Mouse (Mus musculus): ENCODE measurements around the gene Bcar1. TPM values are rescaled to one million over a fixed set of nuclear protein-coding genes. Genes with fewer than 3 reads are reported as not detected.
A peak's percentile ranks its signal among the peaks of the same experiment; 100 is the strongest.

Bcar1 gene
- polyA plus RNA-seq, 1 experiment from 2014 or later, result 50.0 TPM

DNA sequence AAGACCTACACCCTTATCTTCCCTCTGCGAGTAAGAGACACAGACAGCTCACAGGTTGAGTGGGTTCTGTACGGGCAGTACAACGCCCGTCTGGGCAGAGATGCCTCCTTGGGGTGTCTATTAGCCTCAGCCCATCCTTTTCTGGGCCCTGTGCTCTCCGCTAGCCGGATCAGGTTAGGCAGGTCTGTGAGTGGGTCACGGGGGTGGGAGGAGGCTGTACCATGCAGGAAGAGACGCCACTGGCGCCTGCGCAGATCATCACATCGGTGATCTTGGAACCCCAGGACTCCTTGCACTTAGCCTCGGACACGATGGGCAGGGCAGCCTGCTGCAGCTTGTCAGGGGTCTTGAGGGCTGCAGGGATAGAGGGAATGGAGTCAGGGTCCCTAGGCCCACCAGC, 56.7 kb downstream of the Bcar1 start:
- Histone ChIP-seq H3K27me3 (no peaks in the 10 kb centered on the region), H3K27ac (no peak overlapping the region), H3K9ac (no peak overlapping the region), H3K4me1 (no peaks in the 10 kb centered on the region), H3K9me3 (replicated peaks) (0 out of 2 replicates have a peak, but pooled peaks cover 3% of the 10 kb centered on the region), H3K4me3 (no peak overlapping the region), H3K4me2 (no peak overlapping the region), H3K36me3 (ENCODE audit: poor library complexity, severe bottlenecking) (no peaks in the 10 kb centered on the region)
- no peak for ATAC-seq
- 85% methylated on average over 13 of the region's 13 CpGs for WGBS

- Histone ChIP-seq H3K9ac (no peak overlapping the region), H3K4me3 (no peak overlapping the region), H3K36me3 (ENCODE audit: poor library complexity, severe bottlenecking) (no peaks in the 10 kb centered on the region), H3K4me2 (no peak overlapping the region), H3K9me3 (replicated peaks) (no peaks in the 10 kb centered on the region), H3K27me3 (no peaks in the 10 kb centered on the region), H3K27ac (no peak overlapping the region), H3K4me1 (no peaks in the 10 kb centered on the region)
- ATAC-seq, result no peak
- 34% methylated on average over 9 of the region's 9 CpGs for WGBS
Observed at GRCm38 (mm10) chr8:111682521-111682920, 61.1 kb downstream of the Bcar1 start.

GRCm38 (mm10) chr8:111681153-111681552, 62.5 kb downstream of the Bcar1 start:
- H3K27ac ChIP-seq, result no peak overlapping the region

GRCm38 (mm10) chr8:111680423-111681028, 63.1 kb downstream of the Bcar1 start:
- Histone ChIP-seq H3K4me1 (no peaks in the 10 kb centered on the region), H3K4me2 (no peak overlapping the region), H3K27ac (no peak overlapping the region), H3K36me3 (ENCODE audit: poor library complexity, severe bottlenecking) (no peaks in the 10 kb centered on the region), H3K4me3 (no peak overlapping the region), H3K9me3 (replicated peaks) (peaks cover 7% of the 10 kb centered on the region; the same call in 1 of the 2 replicates), H3K9ac (no peak overlapping the region), H3K27me3 (no peaks in the 10 kb centered on the region)
- ATAC-seq, result no peak
- WGBS, result 37% methylated on average over 17 of the region's 17 CpGs

More at GRCm38 (mm10) chr8:111681153-111681552, 62.5 kb downstream of the Bcar1 start:
- Histone ChIP-seq H3K4me1 (no peaks in the 10 kb centered on the region), H3K4me3 (no peak overlapping the region), H3K9ac (no peak overlapping the region), H3K27me3 (no peaks in the 10 kb centered on the region), H3K9me3 (replicated peaks) (peaks cover 5% of the 10 kb centered on the region; the same call in 1 of the 2 replicates), H3K36me3 (ENCODE audit: poor library complexity, severe bottlenecking) (no peaks in the 10 kb centered on the region), H3K4me2 (no peak overlapping the region)
- 74% methylated on average over 11 of the region's 11 CpGs for WGBS
- ATAC-seq, result no peak

GRCm38 (mm10) chr8:111678848-111679247, 64.8 kb downstream of the Bcar1 start:
- ATAC-seq, result no peak
- no peaks in the 10 kb centered on the region for H3K4me1 ChIP-seq
- no peaks in the 10 kb centered on the region for H3K36me3 ChIP-seq (ENCODE audit: poor library complexity, severe bottlenecking)
- no peak overlapping the region for H3K27ac ChIP-seq
- no peak overlapping the region for H3K9ac ChIP-seq
- H3K4me2 ChIP-seq, result no peak overlapping the region
- no peak overlapping the region for H3K4me3 ChIP-seq
- H3K9me3 ChIP-seq (replicated peaks), result peaks cover 7% of the 10 kb centered on the region; the same call in 1 of the 2 replicates
- WGBS, result 90% methylated on average over 7 of the region's 7 CpGs
- no peaks in the 10 kb centered on the region for H3K27me3 ChIP-seq

DNA sequence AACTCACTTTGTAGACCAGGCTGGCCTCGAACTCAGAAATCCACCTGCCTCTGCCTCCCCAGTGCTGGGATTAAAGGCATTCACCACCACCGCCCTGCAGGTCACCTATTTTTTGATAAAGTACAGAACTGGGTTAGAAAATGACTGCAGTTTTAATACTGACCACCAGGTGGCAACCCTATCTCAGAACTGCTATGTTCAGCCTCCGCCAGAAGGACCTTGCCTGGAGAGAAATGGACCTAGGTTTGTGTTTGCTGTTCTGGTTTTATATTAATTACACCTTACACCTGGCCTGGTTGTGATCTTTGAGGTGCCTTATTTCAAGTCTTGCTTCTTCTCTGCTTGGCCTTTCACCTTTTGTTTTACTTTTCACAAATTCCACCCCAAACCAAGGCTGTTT, 65.5 kb downstream of the Bcar1 start:
- WGBS, result 28% methylated on average over 3 of the region's 3 CpGs
- no peak overlapping the region for H3K27ac ChIP-seq
- H3K4me1 ChIP-seq, result no peaks in the 10 kb centered on the region
- no peak overlapping the region for H3K4me2 ChIP-seq
- no peaks in the 10 kb centered on the region for H3K27me3 ChIP-seq
- H3K9me3 ChIP-seq (replicated peaks), result peaks cover 7% of the 10 kb centered on the region; the same call in 1 of the 2 replicates
- no peak overlapping the region for H3K9ac ChIP-seq
- H3K36me3 ChIP-seq (ENCODE audit: poor library complexity, severe bottlenecking), result peaks cover 3% of the 10 kb centered on the region; the same call in 1 of the 2 replicates
- ATAC-seq, result peak; percentile 48; the same call in 1 of the 2 replicates
- no peak overlapping the region for H3K4me3 ChIP-seq

- H3K27ac ChIP-seq, result no peak overlapping the region
- H3K9ac ChIP-seq, result no peak overlapping the region
- no peaks in the 10 kb centered on the region for H3K4me1 ChIP-seq
- no peak overlapping the region for H3K4me2 ChIP-seq
- ATAC-seq, result no peak
- WGBS, result 82% methylated on average over 8 of the region's 8 CpGs
- H3K9me3 ChIP-seq (replicated peaks), result peaks cover 7% of the 10 kb centered on the region; the same call in 1 of the 2 replicates
- no peak overlapping the region for H3K4me3 ChIP-seq
- H3K27me3 ChIP-seq, result no peaks in the 10 kb centered on the region
- peaks cover 17% of the 10 kb centered on the region for H3K36me3 ChIP-seq (ENCODE audit: poor library complexity, severe bottlenecking)
Observed at GRCm38 (mm10) chr8:111676237-111676636, 67.4 kb downstream of the Bcar1 start.

GRCm38 (mm10) chr8:111666751-111667150, 76.9 kb downstream of the Bcar1 start:
- Histone ChIP-seq H3K9ac (no peak overlapping the region), H3K4me2 (no peak overlapping the region), H3K4me3 (no peak overlapping the region), H3K4me1 (no peaks in the 10 kb centered on the region), H3K9me3 (replicated peaks) (no peaks in the 10 kb centered on the region), H3K36me3 (ENCODE audit: poor library complexity, severe bottlenecking) (peaks cover 50% of the 10 kb centered on the region), H3K27me3 (no peaks in the 10 kb centered on the region), H3K27ac (no peak overlapping the region)
- no peak for ATAC-seq
- WGBS, result 97% methylated on average over 2 of the region's 2 CpGs

GRCm38 (mm10) chr8:111662473-111662872, 81.1 kb downstream of the Bcar1 start:
- H3K9ac ChIP-seq, result no peak overlapping the region
- WGBS, result 82% methylated on average over 3 of the region's 3 CpGs
- no peak for ATAC-seq
- no peak overlapping the region for H3K4me2 ChIP-seq
- no peak overlapping the region for H3K27ac ChIP-seq
- H3K4me3 ChIP-seq, result no peak overlapping the region
- H3K4me1 ChIP-seq, result peaks cover 3% of the 10 kb centered on the region; the same call in 1 of the 2 replicates
- no peaks in the 10 kb centered on the region for H3K9me3 ChIP-seq (replicated peaks)
- peaks cover 37% of the 10 kb centered on the region for H3K36me3 ChIP-seq (ENCODE audit: poor library complexity, severe bottlenecking)
- no peaks in the 10 kb centered on the region for H3K27me3 ChIP-seq

Small RNA genes lying within 50 kb of the gene (microRNA-seq; reads per million reads assigned to microRNA genes)
- gene Mir7076, result not detected

Other genes starting within 250 kb of the Bcar1 start
- gene Wdr59, start 221.7 kb downstream of the Bcar1 start, polyA plus RNA-seq (2015; fragmentation: Nextera tagmentation; extraction: Ambion mirVana), result 5.7 and 6.5 TPM in 2 replicates
- 48.0 and 48.7 TPM in 2 replicates for gene Znrf1, start 207.7 kb downstream of the Bcar1 start, polyA plus RNA-seq (2015; fragmentation: Nextera tagmentation; extraction: Ambion mirVana)
- 0.23 and 0.31 TPM in 2 replicates for gene Ldhd, start 113.4 kb downstream of the Bcar1 start, polyA plus RNA-seq (2015; fragmentation: Nextera tagmentation; extraction: Ambion mirVana)
- gene Zfp1, start 100.4 kb downstream of the Bcar1 start, polyA plus RNA-seq (2015; fragmentation: Nextera tagmentation; extraction: Ambion mirVana), result 27.3 and 28.8 TPM in 2 replicates
- gene Ctrb1, start 52.8 kb downstream of the Bcar1 start, polyA plus RNA-seq (2015; fragmentation: Nextera tagmentation; extraction: Ambion mirVana), result 1.7 TPM in 1 of 2 replicates, not detected in the other
- gene Cfdp1, start 110.5 kb upstream of the Bcar1 start, polyA plus RNA-seq (2015; fragmentation: Nextera tagmentation; extraction: Ambion mirVana), result 184 and 193 TPM in 2 replicates
- 6.7 and 6.8 TPM in 2 replicates for gene Tmem170, start 132.9 kb upstream of the Bcar1 start, polyA plus RNA-seq (2015; fragmentation: Nextera tagmentation; extraction: Ambion mirVana)
- 2.0 TPM in 2 replicates for gene Chst5, start 166.6 kb upstream of the Bcar1 start, polyA plus RNA-seq (2015; fragmentation: Nextera tagmentation; extraction: Ambion mirVana)
- gene Tmem231, start 190.1 kb upstream of the Bcar1 start, polyA plus RNA-seq (2015; fragmentation: Nextera tagmentation; extraction: Ambion mirVana), result 14.6 and 14.8 TPM in 2 replicates
- 456 and 479 TPM in 2 replicates for gene Gabarapl2, start 196.9 kb upstream of the Bcar1 start, polyA plus RNA-seq (2015; fragmentation: Nextera tagmentation; extraction: Ambion mirVana)
- 10.5 and 12.6 TPM in 2 replicates for gene Adat1, start 248.5 kb upstream of the Bcar1 start, polyA plus RNA-seq (2015; fragmentation: Nextera tagmentation; extraction: Ambion mirVana)

All from forebrain, embryonic 13.5 days (tissue).